Mouse (Mus musculus) lung, postnatal 0 days (tissue): ENCODE results near the gene Jak1.

Experiments
- CTCF ChIP-seq: IDR thresholded peaks from 2 replicates; pipeline ENCODE4 v1.5.1; 2016; ENCODE audit warnings: antibody characterized with exemption, mild to moderate bottlenecking
- EP300 ChIP-seq: IDR thresholded peaks from 2 replicates; pipeline ENCODE4 v1.6.1; 2016; ENCODE audit warnings: antibody characterized with exemption, mild to moderate bottlenecking, control low read depth

- no peak for TF ChIP-seq CTCF
- TF ChIP-seq EP300 = no peak
These were observed 10.8 kb upstream of the Jak1 start for GRCm38 (mm10) chr4:101275881-101276280.
